Mouse (Mus musculus) heart, adult 2 months (tissue): ENCODE measurements around the gene Xylb.

Experiments used
- CTCF ChIP-seq: fragments of 200-600 bp; IDR thresholded peaks from 2 replicates; pipeline ENCODE4 v1.8.1; 2022; ENCODE audit warnings: antibody characterized with exemption, mild to moderate bottlenecking, moderate library complexity
- EP300 ChIP-seq: fragments of 200-500 bp; IDR thresholded peaks from 2 replicates; pipeline ENCODE4 v1.6.1; 2011; ENCODE audit warnings: low read depth, low read length, control low read depth; ENCODE audit not compliant: insufficient read depth
- POLR2A ChIP-seq: fragments of 200-500 bp; IDR thresholded peaks from 2 replicates; pipeline ENCODE4 v1.6.1; 2011; ENCODE audit warnings: mild to moderate bottlenecking, low read depth, low read length, control low read depth; ENCODE audit not compliant: insufficient read depth

DNA sequence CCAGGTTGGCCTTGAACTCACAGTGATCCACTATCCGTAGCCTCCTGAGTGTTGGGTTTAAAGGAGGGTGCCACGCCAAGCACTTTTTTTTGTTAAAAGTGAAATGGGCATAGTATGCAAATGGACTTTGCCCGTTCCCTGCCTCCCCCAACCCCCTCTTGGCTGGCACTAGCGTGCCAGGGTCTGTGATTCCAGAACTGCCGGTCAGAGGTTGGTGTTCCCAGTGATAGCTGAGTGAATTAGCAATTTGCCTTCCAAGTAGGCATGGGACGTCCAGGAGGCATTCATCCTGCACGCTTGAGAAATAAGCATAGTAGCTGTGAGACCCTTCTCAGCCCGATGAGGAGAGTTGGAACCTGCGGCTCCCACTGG, 863 bp downstream of the Xylb start:
- TF ChIP-seq CTCF, result no peak
- TF ChIP-seq POLR2A, result no peak
- TF ChIP-seq EP300, result no peak
